Mouse (Mus musculus) adrenal gland, adult 2 months (tissue): ENCODE measurements at regions not wholly inside any gene's neighbourhood (a gene's known extent, or its start where the extent isn't known, plus 50 kb on each side); places are given as distances from the start of the nearest gene placed in this dataset.
"Not testable (repeated sequence)": the region's sequence is repeated elsewhere in the genome, so short reads cannot be mapped to it uniquely, and the experiment has no call there.

Experiments used
- DNase-seq: peaks from one replicate; pipeline ENCODE4 v3.0.0; 2021

DNA sequence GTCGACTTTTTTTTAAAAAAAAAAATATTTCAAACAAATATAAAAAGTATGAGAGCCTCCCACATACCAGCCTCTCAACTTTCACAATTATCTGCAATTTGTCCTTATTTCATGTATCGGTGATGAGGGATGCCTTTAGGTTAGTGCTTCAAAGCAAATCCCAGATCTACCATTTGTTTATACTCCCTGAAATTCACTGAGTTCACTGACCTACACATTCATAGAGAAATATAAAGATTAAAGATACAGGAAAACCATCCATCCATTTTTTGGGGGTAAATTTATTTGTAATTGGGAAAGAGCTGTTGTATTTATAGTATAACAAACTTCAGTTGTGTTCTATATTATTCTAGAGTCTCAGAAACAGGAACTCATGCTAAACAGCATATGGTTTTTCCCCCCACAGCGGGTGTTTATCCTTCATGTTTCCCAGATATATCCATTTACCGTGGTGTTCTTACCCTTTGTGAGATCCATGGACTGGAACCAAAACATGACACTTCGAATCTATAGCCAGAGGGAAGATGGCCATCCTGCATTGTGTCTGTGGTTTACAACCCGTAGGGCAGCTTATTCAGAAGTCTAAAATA lies 120.1 kb upstream of the Cpsf6 start:
- DNase-seq, result no peak

DNA sequence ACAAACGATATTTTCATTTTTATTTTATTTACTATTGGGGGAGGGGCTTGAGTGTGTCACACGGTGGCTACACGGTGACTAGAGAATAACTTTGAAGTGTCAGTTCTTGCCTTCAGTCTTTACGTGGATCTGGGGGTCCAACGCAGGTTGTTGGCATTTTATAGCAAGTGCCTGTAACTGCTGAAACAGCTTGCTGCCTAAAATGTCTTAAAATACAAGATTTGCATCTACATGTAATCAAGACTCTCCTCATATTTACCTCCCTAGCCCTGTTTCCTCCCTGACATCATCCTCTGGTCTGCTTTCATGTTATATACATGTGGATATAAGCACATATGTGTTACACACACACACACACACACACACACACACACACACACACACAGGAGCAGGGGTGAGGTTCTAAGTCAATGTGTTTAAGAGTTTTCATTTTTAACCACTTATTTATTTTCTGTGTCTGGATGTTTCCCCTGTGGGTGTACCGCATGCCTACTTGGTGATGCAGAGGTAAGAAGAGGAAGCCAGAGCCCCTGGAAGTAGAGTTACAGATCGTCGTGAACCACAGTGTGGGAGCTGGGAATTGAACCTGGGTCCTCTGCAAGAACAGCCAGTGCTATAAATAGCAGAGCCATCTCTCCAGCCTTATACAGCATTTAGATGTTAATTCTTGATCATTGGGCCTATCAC lies 119.5 kb upstream of the Cpsf6 start:
- DNase-seq, result no peak

DNA sequence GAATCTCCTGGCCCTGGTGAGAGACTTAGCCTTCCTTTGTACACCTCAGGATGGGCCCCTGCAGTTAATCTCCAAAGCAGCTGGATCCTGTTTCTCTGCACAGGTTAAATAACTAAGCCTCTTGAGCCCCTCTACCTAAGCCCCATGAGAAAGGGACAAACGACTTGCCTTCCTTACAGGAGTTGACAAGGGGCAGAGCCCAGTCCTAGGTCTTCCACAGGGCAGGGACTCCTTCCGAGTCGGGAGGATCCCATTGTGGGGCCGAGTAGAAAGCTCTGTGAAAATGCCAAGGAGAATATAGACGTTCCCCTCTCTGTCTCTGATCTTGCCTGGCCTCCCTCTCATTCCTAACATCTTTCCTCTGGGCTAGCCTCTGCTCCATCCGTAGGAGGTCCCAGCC lies 118.7 kb upstream of the Cpsf6 start:
- no peak for DNase-seq

DNA sequence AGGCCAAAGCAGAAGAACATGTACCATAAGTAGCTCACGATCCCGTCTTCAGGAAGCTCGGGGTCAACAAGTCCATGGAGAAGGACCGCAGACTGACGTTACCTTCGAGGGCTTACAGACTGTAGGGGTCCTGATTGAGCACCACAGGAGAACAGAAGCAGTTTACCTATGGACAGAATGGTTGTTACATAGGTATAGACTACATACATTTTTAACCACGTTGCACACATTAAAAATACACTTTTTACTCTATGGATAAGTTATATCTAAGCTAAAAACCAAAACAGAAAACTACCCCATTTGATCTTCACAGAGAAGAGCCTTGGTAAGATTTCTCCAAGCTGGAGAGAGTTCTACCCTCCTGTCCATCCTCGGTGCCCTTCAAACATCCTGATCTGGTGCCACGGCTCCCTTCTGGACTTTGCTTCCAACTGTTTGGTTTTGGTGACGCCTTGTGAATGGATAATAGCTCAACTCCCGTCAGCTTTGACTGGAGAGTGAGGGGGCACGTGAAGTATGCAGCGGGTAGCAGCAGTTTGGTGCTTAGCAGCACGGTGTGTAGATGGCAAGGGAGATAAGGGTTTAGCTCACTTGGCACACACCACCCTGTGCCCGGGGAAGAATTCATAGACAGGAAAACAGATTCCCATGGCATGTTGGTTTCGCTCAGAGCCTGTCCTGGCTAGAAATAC lies 117.9 kb upstream of the Cpsf6 start:
- no peak for DNase-seq

DNA sequence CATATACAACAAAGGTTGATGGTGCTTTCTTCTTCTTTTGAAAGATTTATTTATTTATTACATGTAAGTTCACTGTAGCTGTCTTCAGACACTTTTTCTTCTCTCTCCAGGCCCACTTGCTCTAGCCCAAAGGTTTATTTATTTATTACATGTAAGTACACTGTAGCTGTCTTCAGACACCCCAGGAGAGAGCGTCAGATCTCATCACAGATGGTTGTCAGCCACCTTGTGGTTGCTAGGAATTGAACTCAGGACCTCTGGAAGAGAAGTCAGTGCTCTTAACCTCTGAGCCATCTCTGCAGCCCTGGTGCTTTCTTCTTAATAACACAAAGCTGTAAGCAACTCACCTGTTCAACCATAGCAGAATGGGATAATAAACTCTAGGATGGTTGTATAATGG lies 117.3 kb upstream of the Cpsf6 start:
- not testable (repeated sequence) for DNase-seq

DNA sequence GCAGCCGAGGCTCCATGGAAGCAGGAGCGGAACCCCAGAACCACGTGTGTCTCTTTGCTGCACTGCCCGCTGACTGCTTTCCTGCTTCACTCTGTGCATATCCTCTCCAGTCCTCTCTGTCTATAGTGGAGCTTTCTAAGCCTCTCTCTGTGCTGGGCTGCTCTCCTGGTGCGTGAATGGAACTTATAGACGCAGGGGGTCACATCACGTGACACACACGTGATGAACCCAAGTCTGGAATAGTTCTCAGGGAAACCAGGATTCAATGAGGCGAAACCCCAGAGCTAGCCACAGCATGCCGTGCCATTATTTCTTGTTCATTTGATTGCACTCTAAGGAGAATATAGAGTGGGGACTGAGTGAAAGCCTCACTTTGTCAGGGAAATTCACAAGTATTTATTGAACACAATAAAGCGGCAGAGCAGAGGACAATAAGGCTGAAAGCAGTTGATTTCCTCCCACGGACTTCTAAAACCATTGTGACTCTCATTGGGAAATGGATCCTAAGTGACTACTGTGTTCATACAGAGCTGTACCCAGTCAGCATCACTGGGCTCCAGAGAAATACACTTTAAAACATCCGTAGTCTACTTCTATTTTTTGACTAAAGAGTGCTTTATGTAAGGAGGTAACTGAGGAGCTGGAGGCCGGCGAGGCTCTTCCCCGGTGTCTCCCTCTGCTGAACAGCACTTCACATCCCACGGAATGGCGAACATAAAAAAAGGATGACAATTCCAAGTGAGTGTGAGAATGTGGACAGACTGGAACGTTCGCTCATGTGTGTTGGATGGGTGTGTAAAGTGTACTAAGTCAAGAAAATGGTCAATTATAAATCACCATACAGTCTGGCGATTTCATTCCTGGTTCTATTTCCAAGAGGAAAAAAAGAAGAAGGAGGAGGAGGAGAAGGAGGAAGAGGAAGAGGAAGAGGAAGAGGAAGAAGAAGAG lies 116.5 kb upstream of the Cpsf6 start:
- no peak for DNase-seq

DNA sequence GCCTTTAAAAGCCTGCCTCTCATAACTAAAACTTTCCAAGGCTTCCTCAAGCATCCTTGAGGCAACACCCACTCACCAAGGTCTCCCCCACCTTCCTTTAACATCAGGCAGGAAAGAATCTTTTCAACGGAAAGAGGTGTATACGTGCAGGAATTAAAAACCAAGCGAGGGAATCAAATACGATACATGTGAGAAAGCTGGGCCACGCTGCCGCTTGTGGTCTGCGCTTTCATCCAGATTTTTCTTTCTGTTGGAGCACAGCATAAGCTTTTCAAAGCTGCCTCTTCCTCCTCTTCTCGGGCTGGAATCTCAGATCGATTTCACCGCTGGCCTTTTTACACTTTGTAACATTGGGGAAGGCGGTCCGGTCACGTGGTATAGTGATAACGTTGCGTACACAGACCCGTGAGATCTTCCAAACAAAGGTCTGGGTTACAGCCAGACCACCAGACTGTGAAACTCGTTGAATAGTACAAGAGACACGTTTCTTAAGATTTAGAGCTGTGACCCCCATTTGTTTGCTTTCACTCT lies 114.4 kb upstream of the Cpsf6 start:
- peak; percentile 24 for DNase-seq

DNA sequence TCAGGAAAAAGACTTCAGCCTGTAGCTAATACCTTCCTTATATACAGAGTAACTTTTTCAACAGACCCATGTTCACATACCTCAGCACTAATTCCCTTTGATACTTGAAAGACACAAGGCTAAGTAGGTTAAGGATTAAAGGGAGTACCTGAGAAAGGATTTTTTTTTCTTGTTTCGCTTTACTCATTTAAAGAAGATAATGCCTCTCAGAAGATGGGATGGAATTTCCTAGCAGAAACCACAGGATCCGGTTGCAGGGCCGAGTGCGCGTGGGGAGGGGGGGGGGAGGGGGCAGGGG lies 114.0 kb upstream of the Cpsf6 start:
- DNase-seq, result no peak

DNA sequence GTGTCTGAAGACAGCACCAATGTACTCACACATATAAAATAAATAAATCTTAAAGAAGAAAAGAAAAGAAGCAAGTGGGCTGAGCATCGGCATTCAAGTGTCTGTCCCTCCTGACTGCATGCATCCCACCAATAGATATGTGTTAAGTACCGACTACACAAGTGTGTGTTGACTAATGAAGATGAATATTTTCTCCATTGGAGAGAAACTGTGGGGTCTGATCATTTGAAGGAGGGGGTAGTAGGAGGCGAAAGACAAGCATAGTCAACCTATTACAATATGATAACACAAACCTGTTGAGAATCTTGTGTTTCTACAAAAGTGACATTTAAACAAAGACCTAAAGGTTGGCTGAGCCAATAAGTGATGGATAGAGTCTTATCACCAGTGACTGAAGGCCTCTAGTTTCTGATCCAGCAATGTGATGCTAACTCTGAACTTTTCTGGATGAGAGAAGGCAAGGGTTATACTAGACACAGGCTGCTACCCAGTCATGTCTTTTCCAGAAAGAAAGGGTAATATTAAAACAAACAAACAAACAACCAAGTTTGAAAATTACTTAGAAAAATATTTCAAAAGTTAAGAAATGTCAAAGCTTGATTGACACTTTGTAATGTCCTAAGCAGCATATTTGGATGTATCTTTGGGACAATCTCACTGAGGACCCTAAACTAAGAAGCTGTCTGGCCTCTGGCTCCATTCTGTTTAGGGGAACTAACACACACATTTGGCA lies 113.4 kb upstream of the Cpsf6 start:
- no peak for DNase-seq

DNA sequence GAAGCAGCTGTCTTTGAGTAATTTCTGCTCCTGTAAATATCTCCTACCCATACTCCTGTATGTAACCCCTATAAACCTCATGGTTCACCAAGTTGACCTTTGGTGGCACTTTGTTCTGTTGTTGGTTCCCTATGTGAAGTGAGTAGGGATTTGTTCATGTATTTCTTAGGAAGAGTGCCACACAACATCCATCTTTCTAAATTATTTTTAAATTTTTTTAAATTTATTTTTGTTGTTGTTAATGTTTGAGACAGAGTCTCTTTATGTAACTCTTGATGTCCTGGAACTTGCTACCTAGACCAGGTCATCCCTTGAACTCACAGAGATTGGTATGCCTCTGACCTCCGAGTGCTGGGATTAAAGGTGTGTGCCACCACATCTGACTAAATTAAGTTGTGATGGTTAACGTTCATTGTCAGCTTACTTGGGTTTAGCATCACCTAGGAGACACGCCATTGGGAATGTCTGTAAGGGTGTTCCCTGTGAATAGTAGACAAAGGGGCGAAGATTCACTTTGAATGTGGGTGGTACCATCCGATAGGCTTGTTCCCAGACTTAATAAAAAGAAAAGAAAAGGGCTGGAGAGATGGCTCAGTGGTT lies 112.7 kb upstream of the Cpsf6 start:
- DNase-seq, result no peak

DNA sequence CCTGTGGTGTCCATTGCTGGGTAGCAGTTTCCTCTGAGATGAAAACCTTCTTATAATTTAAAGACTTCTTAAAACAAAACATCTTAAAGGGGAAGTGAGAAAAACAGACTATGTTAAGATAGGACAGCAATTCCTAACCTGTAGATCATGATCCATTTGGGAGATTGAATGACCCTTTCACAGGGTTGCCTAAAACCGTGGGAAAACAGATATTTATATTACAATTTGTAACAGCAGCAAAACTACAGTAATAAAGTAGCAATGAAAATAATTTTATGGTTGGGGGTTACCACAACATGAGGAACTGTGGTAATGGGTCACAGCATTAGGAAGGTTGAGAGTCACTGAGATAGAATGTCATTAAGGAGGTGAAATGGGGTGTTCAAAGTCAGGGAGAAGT lies 111.9 kb upstream of the Cpsf6 start:
- DNase-seq, result no peak

DNA sequence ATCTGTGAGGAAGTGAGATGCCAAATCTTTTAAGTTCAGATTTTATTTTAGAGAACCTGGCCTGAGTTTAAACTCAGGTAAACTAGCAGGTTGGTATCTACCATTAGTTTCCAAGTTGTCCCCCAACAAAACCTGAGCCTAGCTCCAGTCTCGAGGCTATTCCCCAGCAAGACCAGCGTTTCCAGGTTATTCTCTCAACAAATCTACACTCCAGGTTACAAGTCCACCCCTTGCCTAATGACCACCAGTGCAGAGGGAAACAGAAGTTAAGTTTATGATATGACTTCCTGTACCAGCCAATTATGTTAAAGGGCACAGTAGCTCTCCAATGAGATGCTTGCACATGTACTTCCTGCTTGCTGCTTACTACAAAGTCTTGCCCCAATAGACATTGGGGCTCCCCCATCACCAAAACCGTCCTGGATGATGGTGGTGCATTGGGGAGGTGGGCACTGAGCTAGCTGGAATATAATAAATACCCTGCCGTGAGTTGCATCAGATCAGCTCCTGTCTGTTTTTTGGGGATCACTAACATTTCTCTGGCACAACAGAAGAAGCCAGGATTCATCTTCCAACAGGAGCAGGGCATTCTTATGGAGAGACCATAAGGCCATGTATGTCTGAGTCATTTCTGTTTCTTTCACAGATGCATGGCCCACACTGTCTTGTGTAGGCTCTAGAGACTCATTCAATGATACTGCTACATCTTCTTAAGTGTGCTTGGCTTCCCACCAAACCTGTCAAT lies 111.2 kb upstream of the Cpsf6 start:
- no peak for DNase-seq

DNA sequence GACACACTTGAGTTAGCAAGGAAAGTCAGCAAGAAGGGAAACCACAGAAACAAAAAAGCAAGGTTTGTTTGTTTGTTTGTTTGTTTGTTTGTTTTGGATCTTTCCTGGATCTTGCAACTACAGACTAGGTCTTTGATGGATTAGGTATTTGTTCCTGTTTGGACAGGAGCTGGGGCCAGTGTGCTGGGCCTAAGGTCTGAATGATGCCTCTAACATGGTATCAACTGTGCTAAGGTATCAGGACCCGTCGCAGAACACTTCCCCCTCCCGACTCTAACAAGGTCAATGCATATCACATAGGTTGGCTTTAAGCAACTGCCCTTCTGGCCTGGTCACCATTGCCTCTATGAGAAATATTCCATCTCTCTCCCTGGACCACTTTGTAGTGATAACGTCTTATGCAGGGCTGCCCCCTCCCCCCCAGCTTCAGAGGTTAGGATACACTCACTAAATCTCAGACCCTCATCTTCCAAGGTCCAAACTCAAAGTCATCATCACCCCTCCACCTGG lies 103.3 kb upstream of the Cpsf6 start:
- no peak for DNase-seq

DNA sequence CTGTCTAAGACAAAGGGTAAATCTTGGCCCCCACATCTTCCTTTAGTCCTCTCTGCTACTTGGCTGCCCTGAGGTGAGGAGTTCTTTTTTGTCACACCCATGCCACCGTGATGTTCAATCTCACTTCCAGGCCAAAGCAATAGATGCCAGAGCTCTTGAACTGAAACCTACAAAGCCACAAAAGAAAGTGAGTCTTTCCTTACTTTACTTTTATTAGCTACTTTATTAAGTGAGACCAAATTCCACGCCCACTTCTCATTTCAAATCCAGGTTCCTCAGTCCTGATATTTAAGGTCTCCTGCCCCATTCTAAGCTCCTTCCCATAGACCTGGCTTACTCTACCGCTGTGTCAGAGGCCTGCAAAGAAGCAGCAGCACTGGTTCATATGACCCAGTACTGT lies 102.5 kb upstream of the Cpsf6 start:
- DNase-seq, result no peak

DNA sequence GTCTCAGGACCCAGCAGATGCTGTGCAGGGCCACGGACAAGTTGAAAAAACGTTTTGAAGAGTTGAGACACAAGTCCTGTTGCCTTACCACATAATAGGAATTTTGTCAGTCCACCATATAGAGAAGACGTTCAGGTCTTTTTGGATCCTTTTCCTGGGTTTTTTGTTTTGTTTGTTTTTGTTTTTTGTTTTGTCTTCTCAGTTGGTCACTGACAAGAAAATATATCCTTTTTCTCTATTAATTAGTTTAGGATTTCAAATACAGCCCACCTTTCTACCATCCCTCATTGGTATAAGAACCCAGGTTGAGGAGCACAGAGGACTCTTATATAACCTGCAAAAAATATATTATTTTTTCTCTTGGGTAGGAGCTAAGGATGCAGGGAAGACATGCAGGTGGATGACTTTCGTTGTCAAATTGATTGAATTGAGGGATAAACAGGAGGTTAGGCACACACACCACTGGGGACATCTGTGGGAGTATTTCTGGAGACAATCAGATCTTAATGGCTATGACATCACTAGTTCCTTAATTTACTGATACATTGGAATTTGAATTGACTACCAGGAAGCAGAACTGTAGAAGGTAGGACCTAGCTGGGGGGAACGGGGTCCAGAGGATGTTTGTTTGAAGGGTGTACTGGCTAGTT lies 101.7 kb upstream of the Cpsf6 start:
- no peak for DNase-seq

DNA sequence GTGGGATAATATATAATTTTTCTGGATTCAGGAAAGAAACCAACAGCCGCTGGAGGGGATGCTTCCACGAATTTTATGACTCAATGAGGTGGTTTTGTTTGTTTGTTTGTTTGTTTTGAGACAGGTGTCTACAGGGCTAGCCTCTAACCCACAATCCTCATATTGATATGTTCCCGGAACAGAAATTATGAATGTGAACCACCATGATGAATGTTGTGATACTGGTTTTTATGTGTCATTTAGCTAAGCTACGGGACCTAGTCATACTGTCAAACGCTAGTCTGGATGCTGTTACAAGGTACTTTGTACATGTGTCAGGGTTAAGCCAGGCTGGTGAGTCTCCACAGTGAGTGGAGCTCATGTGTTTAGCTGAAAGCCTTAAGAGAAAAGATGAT lies 100.6 kb upstream of the Cpsf6 start:
- DNase-seq, result no peak

DNA sequence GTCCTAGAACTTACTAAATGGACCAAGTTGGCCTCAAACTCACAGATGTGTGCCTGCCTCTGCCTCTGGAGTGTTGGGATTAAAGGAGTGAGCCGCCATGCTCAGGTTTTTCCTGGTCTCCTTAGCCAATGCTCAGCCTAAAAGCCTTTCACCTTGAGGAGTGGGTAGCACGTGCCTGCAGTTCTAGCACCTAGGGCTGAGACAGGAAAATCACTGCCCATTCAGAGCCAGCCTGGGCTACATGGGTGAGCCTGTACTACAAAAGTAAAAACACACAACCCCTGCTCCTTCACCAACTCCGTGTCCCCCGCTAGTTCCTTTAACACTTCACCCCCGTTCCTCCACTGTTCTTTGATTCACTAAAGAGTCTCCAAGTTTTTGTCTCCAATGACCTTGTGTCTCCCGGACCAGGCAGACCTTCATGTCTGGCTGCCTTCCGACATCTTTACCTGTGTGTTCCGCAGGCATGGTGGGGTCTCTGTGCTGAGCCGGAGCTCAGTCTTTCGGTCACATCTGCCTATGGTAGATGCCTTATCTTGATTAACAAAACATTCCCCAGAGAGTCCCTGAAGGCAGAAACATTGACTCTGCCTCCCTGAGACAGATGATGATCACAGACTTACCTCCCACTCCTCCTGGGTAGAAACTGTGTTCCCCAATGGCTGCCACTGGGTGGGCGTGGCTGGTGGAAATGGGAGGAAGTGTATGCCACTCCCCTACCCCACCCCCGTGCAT lies 100.1 kb upstream of the Cpsf6 start:
- DNase-seq, result no peak

DNA sequence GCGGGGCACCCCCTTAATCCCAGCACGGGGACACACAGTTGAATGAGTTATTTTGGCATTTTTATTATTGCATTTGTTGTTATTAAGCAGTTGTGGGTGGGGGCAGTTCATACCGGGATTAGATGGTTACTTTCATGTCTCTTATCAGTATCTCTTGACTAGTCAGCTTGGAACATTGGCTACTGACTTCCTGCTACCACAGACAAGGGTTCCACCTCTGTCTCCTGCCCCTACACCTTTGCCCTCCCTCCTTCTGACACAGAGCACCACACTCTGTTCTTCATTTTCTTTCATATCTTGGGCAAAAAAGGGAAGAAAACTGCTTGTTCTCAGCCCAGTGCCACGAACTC lies 99.1 kb upstream of the Cpsf6 start:
- no peak for DNase-seq

DNA sequence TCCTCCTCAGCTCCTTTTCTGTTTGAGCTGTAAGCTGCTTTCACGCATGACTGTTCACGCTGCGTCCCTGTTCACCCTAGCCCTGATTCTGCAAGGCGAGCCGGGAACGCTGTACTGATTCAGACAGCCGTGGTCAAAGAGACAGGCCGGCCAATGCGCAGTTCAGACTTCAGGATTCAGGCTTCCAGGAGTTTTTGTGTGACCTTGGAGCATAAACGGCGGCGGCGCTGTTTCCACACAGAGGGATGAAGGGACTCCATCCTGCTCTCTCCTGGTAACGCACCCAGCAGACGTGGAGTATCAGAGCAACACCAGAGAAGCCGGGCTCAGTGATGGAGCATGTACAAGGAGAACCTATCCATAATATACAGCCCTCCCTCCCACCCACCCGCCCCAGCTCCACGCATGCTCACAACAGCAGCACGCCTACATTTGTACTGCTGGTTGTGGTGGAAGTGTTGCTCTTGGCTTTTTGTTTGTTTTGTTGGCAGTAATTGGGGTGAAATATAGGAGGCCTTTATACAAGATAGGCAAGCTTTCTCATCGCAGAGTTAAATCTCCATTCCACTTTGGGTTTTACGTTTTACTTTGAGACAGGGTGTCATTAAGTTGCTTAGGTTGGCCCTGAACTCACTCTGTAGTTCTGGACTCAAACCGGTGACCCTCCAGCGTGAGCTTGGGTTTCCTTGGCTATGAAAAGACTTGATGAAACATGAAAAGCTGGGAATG lies 98.6 kb upstream of the Cpsf6 start:
- peak; percentile 54 for DNase-seq
